Mouse (Mus musculus): ENCODE data around the gene Hist1h2bj. TPM values are rescaled to one million over a fixed set of nuclear protein-coding genes. Genes with fewer than 3 reads are reported as not detected.

The Hist1h2bj gene
- total RNA-seq, 4 experiments from 2014 or later = 7.2 to 11.6 (median 10.4) TPM

Small RNA genes within 50 kb of the gene (microRNA-seq; reads per million reads assigned to microRNA genes)
- gene Gm26300 (0 reads per million in 2 experiments), gene Gm44390 (0 reads per million in 2 experiments), gene Gm44486 (0 reads per million in 2 experiments)

Other genes starting within 250 kb of the Hist1h2bj start
- 10 to 100 TPM; 26.3 to 44.6 (median 31.8) TPM for gene Hist1h2bq, start 233.0 kb upstream of the Hist1h2bj start, total RNA-seq (2022)
- gene Hist1h2ao, start 232.7 kb upstream of the Hist1h2bj start, total RNA-seq (2022) = 10 to 100 TPM in 3 of 4 experiments, not detected in 1; 14.7 to 30.0 (median 20.1) TPM
- 100 to 1,000 TPM; 177 to 265 (median 220) TPM for gene Hist1h4m, start 231.5 kb upstream of the Hist1h2bj start, total RNA-seq (2022)
- 10 to 100 TPM; 31.1 to 87.2 (median 44.3) TPM for gene Hist1h4n, start 211.0 kb upstream of the Hist1h2bj start, total RNA-seq (2022)
- 10 to 100 TPM in 2 of 4 experiments, 1 to 10 TPM in 1, not detected in 1; 7.5 to 39.9 (median 17.1) TPM for gene Hist1h2ap, start 209.7 kb upstream of the Hist1h2bj start, total RNA-seq (2022)
- gene Hist1h2br, start 209.5 kb upstream of the Hist1h2bj start, total RNA-seq (2022) = 10 to 100 TPM; 26.6 to 43.8 (median 31.6) TPM
- 1 to 10 TPM; 2.4 to 4.1 (median 3.3) TPM for gene Zfp184, start 98.1 kb upstream of the Hist1h2bj start, total RNA-seq (2022)
- not detected for gene Pom121l2, start 62.0 kb upstream of the Hist1h2bj start, total RNA-seq (2022)
- 1 to 10 TPM in 3 of 4 experiments, under 1 TPM in 1; 0.33 to 1.3 (median 1.0) TPM for gene Prss16, start 33.5 kb upstream of the Hist1h2bj start, total RNA-seq (2022)
- gene Hist1h2ah, start 7.6 kb upstream of the Hist1h2bj start, total RNA-seq (2022) = 10 to 100 TPM in 3 of 4 experiments, not detected in 1; 15.3 to 27.1 (median 22.8) TPM
- 10 to 100 TPM in 3 of 4 experiments, 1 to 10 TPM in 1; 3.0 to 13.9 (median 10.7) TPM for gene Hist1h2bk, start 7.3 kb upstream of the Hist1h2bj start, total RNA-seq (2022)
- gene Hist1h4i, start 1.9 kb upstream of the Hist1h2bj start, total RNA-seq (2022) = 10 to 100 TPM; 62.0 to 71.0 (median 68.4) TPM
- 10 to 100 TPM in 3 of 4 experiments, 1 to 10 TPM in 1; 9.0 to 26.2 (median 21.0) TPM for gene Hist1h2ag, start 270 bp upstream of the Hist1h2bj start, total RNA-seq (2022)
- not detected for gene Vmn1r188, start 41.2 kb downstream of the Hist1h2bj start, total RNA-seq (2022)
- gene Vmn1r189, start 62.6 kb downstream of the Hist1h2bj start, total RNA-seq (2022) = not detected
- gene Vmn1r191, start 140.8 kb downstream of the Hist1h2bj start, total RNA-seq (2022) = not detected
- not detected for gene Vmn1r192, start 147.9 kb downstream of the Hist1h2bj start, total RNA-seq (2022)
- not detected for gene Vmn1r193, start 179.9 kb downstream of the Hist1h2bj start, total RNA-seq (2022)
- not detected for gene Vmn1r194, start 201.0 kb downstream of the Hist1h2bj start, total RNA-seq (2022)
- gene Vmn1r195, start 227.3 kb downstream of the Hist1h2bj start, total RNA-seq (2022) = not detected
- not detected for gene Vmn1r196, start 246.7 kb downstream of the Hist1h2bj start, total RNA-seq (2022)

Measured in left cerebral cortex, adult 8-10 months (tissue).